Mouse (Mus musculus) ES-E14 (cell line): Measurements from ENCODE around the gene Exd2.

ENCODE experiments used
- ZC3H11A ChIP-seq: IDR thresholded peaks from 2 replicates; pipeline ENCODE4 v1.6.1; 2012; ENCODE audit warnings: low read depth, mild to moderate bottlenecking, inconsistent platforms, low read length, borderline replicate concordance
- ZNF384 ChIP-seq: IDR thresholded peaks from 2 replicates; pipeline ENCODE4 v1.6.1; 2012; ENCODE audit warnings: low read depth, low read length, inconsistent platforms

DNA sequence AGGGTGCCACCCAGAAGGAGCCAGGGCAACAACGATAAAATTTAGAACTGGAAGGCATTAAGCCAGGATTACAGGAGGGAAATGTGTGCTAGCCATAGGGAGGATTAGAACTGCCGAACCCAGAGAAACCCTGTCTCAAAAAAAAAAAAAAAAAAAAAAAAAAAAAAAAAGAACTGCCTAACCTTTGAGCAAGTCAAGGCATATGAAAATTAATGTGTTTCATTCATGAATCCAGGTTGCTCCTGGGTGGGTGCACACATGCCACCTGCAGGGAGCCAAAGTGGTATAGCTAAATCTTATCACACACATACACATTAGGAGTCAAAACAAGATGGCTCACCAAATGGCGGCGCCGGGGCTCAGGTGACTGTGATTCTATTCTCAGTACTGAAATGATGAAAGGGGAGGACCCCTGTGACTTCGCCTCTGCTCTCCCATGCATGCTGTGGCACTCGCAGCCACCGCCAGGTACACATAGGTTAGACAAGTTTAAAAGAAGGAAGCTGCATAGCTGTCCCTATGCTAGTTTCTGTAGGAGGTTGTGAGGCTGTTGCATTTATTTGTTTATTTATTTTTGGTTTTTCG lies 18.3 kb upstream of the Exd2 start:
- TF ChIP-seq ZNF384, result peak; percentile 82
- TF ChIP-seq ZC3H11A, result no peak
